Mouse (Mus musculus) liver, embryonic 14.5 days (tissue): ENCODE measurements around the gene Sltm. TPM values are rescaled to one million over a fixed set of nuclear protein-coding genes. Genes with fewer than 3 reads are reported as not detected.

Source experiments
- ATAC-seq: fragments of 200-750 bp; cut with Nextera tagmentation; 2 replicates; pipeline ENCODE4 v1.8.0; 2017; ENCODE audit warnings: moderate number of reproducible peaks, mild to moderate bottlenecking, moderate library complexity; ENCODE audit not compliant: insufficient read depth
- DNase-seq, 3 experiments: peaks; one replicate each; pipeline ENCODE4 v3.0.0-alpha.2; 2012 to 2013; ENCODE audit warnings: low read depth in 3 of 3, low spot score in 3 of 3
- H3K27ac ChIP-seq: fragments of 300-500 bp; sonication (generic); 2 replicates; pipeline ENCODE4 v1.5.1; 2014; ENCODE audit warnings: moderate library complexity, mild to moderate bottlenecking, control low read depth, inconsistent platforms
- H3K27me3 ChIP-seq: fragments of 300-500 bp; sonication (generic); 2 replicates; pipeline ENCODE4 v1.6.1; 2014; ENCODE audit warnings: mild to moderate bottlenecking, low read length, moderate library complexity; ENCODE audit not compliant: control insufficient read depth, insufficient read depth
- H3K36me3 ChIP-seq: fragments of 300-500 bp; sonication (generic); replicated peaks from 2 replicates; pipeline ENCODE4 v1.6.1; 2014; ENCODE audit warnings: low read depth; ENCODE audit not compliant: control insufficient read depth, insufficient read depth
- H3K4me1 ChIP-seq, 2 experiments: fragments of 200-500 bp in 1 of 2; fragments of 300-500 bp in 1 of 2; sonication (generic) in 1 of 2; replicated peaks; 2 replicates each; pipeline ENCODE4 v1.6.1; 2012 to 2014; ENCODE audit warnings: antibody characterized with exemption in 1 of 2, inconsistent platforms in 1 of 2, low read length in 1 of 2; ENCODE audit not compliant: control insufficient read depth in 2 of 2, insufficient read depth in 2 of 2
- H3K4me2 ChIP-seq: fragments of 300-500 bp; sonication (generic); 2 replicates; pipeline ENCODE4 v1.6.1; 2014; ENCODE audit warnings: low read depth, mild to moderate bottlenecking, control low read depth, moderate library complexity
- H3K4me3 ChIP-seq, 2 experiments: fragments of 200-500 bp in 1 of 2; fragments of 300-500 bp in 1 of 2; sonication (generic) in 1 of 2; 2 replicates each; pipeline ENCODE4 v1.5.1; 2012 to 2014; ENCODE audit warnings: low read depth in 2 of 2, low read length in 2 of 2, mild to moderate bottlenecking in 2 of 2, control low read depth in 1 of 2, inconsistent platforms in 1 of 2, moderate library complexity in 1 of 2; ENCODE audit not compliant: insufficient read depth in 1 of 2
- H3K9ac ChIP-seq: fragments of 300-500 bp; sonication (generic); replicated peaks from 2 replicates; pipeline ENCODE4 v1.6.1; 2014; ENCODE audit warnings: mild to moderate bottlenecking, control low read depth, moderate library complexity
- H3K9me3 ChIP-seq: fragments of 300-500 bp; sonication (generic); 2 replicates; pipeline ENCODE4 v1.6.1; 2016; ENCODE audit warnings: low read length, mixed read lengths; ENCODE audit not compliant: control insufficient read depth
- CTCF ChIP-seq: IDR thresholded peaks from 2 replicates; pipeline ENCODE4 v1.5.1; 2016; ENCODE audit warnings: antibody characterized with exemption, low read depth, control low read depth
- EP300 ChIP-seq: IDR thresholded peaks from 2 replicates; pipeline ENCODE4 v1.6.1; 2016; ENCODE audit warnings: antibody characterized with exemption, low read depth
- WGBS: fragments of 180-500 bp; shearing (Covaris S2); extraction: QIAGEN DNeasy Blood & Tissue Kit; methylation state at CpG from one replicate; pipeline ENCODE4 v1.1.7; 2014; ENCODE audit not compliant: insufficient replicate concordance; 5-methylcytosine and 5-hydroxymethylcytosine counted together
- polyA plus RNA-seq, 2 experiments: library from polyadenylated mRNA; depleted of rRNA in 1 of 2; stranded (reverse) in 1 of 2; unstranded in 1 of 2; fragments of >200 nt; fragmentation: Nextera tagmentation in 1 of 2; extraction: Ambion mirVana in 1 of 2; gene quantifications; 2 replicates each; pipeline versions ENCODE4 v1.2.1 to v1.2.3; 2012 to 2014

The Sltm gene
- polyA plus RNA-seq, 2 experiments = 12.7 to 17.2 TPM

DNA sequence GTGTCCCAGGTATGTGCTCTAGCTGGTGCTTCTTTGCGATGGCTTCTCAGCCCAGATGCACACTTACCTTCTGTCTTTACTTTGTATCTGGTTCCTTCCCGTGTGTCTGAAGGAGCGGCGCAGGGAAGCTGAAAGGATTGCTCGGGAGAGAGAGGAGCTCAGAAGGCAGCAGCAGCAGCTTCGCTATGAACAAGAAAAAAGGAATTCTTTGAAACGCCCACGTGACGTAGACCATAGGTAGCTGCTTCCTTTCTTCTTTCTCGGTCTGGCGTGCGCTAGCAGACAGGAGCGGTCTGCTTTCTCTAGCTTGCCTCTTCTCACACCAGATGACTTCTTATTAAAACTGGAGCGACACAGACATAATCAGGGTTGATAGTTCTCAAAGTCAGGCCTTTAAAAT is 42.1 kb downstream of the Sltm start:
- H3K4me3 ChIP-seq = no peak overlapping the region
- 0 out of 4 replicates have a peak, but pooled peaks cover 0 to 3% of the 10 kb centered on the region in 2 experiments for H3K4me1 ChIP-seq
- H3K27me3 ChIP-seq = no peaks in the 10 kb centered on the region
- no peak overlapping the region for H3K27ac ChIP-seq
- 81% methylated on average over 14 of the region's 14 CpGs for WGBS
- no peak overlapping the region for H3K4me2 ChIP-seq
- TF ChIP-seq CTCF (no peak), EP300 (no peak)
- peaks cover 76% of the 10 kb centered on the region for H3K36me3 ChIP-seq
- ATAC-seq = no peak
- no peaks in the 10 kb centered on the region for H3K9me3 ChIP-seq
- no peak overlapping the region for H3K9ac ChIP-seq
- no peak for DNase-seq

DNA sequence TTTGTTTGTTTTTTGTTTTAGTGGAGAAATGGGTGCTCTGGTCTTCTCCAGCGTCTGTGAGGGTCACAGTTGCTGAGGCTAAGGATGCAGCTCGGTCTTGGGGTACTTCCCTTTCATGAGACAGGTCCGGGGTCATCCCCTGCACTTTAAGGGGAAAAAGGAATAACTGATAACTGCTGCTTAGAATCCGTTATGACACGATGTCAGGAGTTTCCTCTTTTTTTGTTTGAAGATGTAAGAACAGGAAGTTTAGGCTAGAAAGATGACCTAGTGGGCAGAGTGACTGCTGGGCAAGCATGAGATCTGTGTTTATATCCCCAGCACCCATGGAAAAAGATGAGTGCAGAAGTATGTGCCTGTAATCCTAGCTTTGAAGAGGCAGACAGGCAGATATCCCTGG is 42.6 kb downstream of the Sltm start:
- Histone ChIP-seq H3K27me3 (no peaks in the 10 kb centered on the region), H3K4me3 (no peak overlapping the region), H3K27ac (no peak overlapping the region), H3K4me1 (0 out of 4 replicates have a peak, but pooled peaks cover 0 to 3% of the 10 kb centered on the region in 2 experiments), H3K9ac (no peak overlapping the region), H3K36me3 (peaks cover 77% of the 10 kb centered on the region), H3K9me3 (no peaks in the 10 kb centered on the region), H3K4me2 (no peak overlapping the region)
- no peak for ATAC-seq
- DNase-seq = no peak
- 30% methylated on average over 5 of the region's 5 CpGs for WGBS
- TF ChIP-seq EP300 (no peak), CTCF (no peak)

DNA sequence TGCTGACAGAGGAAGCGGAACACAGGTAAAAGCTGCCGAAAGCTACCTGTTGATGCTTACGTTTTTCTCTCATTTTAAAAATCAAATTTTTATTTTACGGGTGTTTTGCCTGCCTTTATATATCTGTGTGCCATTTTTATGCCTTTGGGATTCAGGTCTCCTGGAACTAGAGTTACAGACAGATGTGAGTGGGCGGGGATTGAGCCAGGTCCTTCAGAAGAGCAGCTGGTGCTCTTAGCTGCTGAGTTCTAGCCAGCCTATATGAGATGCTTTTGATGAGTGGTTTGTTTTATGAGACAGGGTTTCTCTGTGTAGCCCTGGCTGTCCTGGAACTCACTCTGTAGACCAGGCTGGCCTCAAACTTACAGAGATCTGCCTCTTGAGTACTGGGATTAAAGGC is 44.6 kb downstream of the Sltm start:
- DNase-seq (no peak), ATAC-seq (no peak)
- Histone ChIP-seq H3K27ac (no peak overlapping the region), H3K9ac (no peak overlapping the region), H3K4me2 (no peak overlapping the region), H3K36me3 (peaks cover 76% of the 10 kb centered on the region), H3K27me3 (no peaks in the 10 kb centered on the region), H3K4me1 (peaks cover 0 to 3% of the 10 kb centered on the region in 2 experiments; a peak in 1 of 4 replicates), H3K9me3 (no peaks in the 10 kb centered on the region), H3K4me3 (no peak overlapping the region)
- WGBS = 84% methylated on average over 5 of the region's 5 CpGs
- no peak for TF ChIP-seq CTCF
- TF ChIP-seq EP300 = no peak

GRCm38 (mm10) chr9:70590775-70591174 is 48.2 kb downstream of the Sltm start:
- no peak for TF ChIP-seq CTCF
- no peak for TF ChIP-seq EP300
- Histone ChIP-seq H3K27me3 (no peaks in the 10 kb centered on the region), H3K27ac (no peak overlapping the region), H3K4me1 (no peaks in the 10 kb centered on the region; a peak in 1 of 4 replicates), H3K4me2 (no peak overlapping the region), H3K9me3 (no peaks in the 10 kb centered on the region), H3K36me3 (peaks cover 64% of the 10 kb centered on the region), H3K9ac (no peak overlapping the region), H3K4me3 (no peak overlapping the region)
- ATAC-seq (no peak), DNase-seq (no peak)
- WGBS = 49% methylated on average over 4 of the region's 4 CpGs

DNA sequence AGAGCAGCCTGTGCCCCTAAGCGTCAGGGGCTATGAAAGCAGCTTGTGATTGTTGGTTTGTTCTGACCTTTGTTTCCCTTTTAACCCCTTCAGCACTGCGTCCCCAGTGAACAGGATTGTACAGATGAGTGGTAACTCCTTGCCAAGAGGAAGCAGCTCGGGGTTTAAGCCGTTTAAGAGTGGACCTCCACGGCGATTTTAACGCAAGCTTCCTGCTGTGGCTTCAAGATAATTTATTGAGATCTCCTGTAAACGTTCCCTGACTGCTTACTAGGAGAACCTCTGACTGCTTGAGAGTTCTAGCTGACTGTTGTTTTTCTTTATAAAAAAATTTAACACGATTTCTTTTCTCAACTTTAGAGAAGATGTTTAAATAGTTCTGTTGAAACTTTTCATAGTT is 48.9 kb downstream of the Sltm start:
- peaks cover 59% of the 10 kb centered on the region for H3K36me3 ChIP-seq
- no peak overlapping the region for H3K9ac ChIP-seq
- no peak overlapping the region for H3K4me3 ChIP-seq
- TF ChIP-seq CTCF (no peak), EP300 (no peak)
- H3K4me2 ChIP-seq = no peak overlapping the region
- H3K9me3 ChIP-seq = no peaks in the 10 kb centered on the region
- WGBS = 22% methylated on average over 9 of the region's 9 CpGs
- no peak overlapping the region for H3K27ac ChIP-seq
- H3K4me1 ChIP-seq = no peaks in the 10 kb centered on the region; a peak in 1 of 4 replicates
- no peak for DNase-seq
- no peak for ATAC-seq
- no peaks in the 10 kb centered on the region for H3K27me3 ChIP-seq
